Mouse (Mus musculus) E14TG2a.4 (cell line): ENCODE measurements around the gene Nup160.

ENCODE experiments used
- CTCF ChIP-seq: conservative IDR thresholded peaks from 2 replicates; pipeline ENCODE4 v1.5.1; 2014; ENCODE audit warnings: low read length
- NANOG ChIP-seq: IDR thresholded peaks from 2 replicates; pipeline ENCODE4 v1.6.1; 2014; ENCODE audit warnings: borderline replicate concordance, low read length, mixed read lengths
- POU5F1 ChIP-seq: IDR thresholded peaks from 2 replicates; pipeline ENCODE4 v1.6.1; 2014; ENCODE audit warnings: low read length, borderline replicate concordance

DNA sequence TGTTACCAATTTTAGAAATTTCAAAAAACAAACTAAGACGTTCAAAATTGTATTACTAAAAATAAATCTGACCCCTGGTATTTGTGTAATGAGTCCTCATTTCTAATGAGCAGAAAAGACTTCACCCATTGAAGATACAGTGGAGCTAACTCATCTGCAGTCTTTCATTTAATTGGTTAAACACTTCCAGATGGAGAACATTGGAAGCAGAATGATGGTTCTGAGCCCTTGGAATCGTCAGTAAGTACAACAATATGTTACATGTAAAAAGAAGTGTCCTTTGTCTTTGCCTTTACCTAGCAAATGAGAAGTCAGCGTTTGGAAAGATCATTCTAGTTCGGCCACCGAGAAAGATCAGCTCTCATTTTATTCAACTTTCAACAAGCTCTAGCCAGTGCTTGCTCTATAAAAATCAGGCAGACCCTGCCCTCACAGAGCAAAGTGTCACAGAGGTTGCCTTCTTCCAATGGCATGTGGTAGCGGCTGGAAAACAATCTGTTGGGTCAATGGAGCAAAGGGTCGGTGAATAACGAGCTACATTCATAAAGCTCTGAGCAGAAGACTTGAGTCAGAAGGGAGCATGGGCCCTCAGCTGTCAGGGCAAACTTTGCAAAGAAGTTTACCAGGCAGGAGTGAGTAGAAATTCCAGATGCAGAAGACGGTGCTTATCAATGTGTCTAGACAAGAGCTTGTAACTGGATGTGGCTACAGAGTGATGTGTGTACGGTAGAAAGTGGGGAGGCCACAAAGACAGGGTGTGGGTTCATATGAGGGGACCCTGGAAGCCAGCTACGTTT lies 10.2 kb upstream of the Nup160 start:
- TF ChIP-seq CTCF (no peak), POU5F1 (no peak), NANOG (no peak)
